Mouse (Mus musculus) ES-E14 (cell line): ENCODE results near the gene Rnf217. TPM values are rescaled to one million over a fixed set of nuclear protein-coding genes. Genes with fewer than 3 reads are reported as not detected.

Experiments
- DNase-seq: peaks from one replicate; pipeline ENCODE4 v3.0.0-alpha.2; 2013; ENCODE audit warnings: low read depth, low spot score
- H3K27ac ChIP-seq: 2 replicates; pipeline ENCODE4 v1.5.1; 2012; ENCODE audit warnings: low read depth, mild to moderate bottlenecking, low read length, moderate library complexity, mixed read lengths; ENCODE audit not compliant: poor library complexity, insufficient read depth, severe bottlenecking
- H3K36me3 ChIP-seq: 2 replicates; pipeline ENCODE4 v1.6.1; 2012; ENCODE audit warnings: mild to moderate bottlenecking, low read length, moderate library complexity, mixed read lengths; ENCODE audit not compliant: control insufficient read depth, poor library complexity, insufficient read depth, severe bottlenecking
- H3K4me1 ChIP-seq, 2 experiments: fragments of 150-350 bp in 1 of 2; sonication (generic) in 1 of 2; 2 replicates each; pipeline ENCODE4 v1.6.1; 2012; ENCODE audit warnings: low read length in 2 of 2, mild to moderate bottlenecking in 1 of 2, mixed read lengths in 1 of 2; ENCODE audit not compliant: control insufficient read depth in 2 of 2, insufficient read depth in 2 of 2, poor library complexity in 1 of 2
- H3K4me3 ChIP-seq, 2 experiments: fragments of 150-350 bp in 1 of 2; sonication (generic) in 1 of 2; 2 replicates each; pipeline ENCODE4 v1.5.1; 2012; ENCODE audit warnings: low read length in 2 of 2, low read depth in 1 of 2, mild to moderate bottlenecking in 1 of 2, mixed read lengths in 1 of 2; ENCODE audit not compliant: insufficient read depth in 1 of 2, poor library complexity in 1 of 2, severe bottlenecking in 1 of 2
- H3K9ac ChIP-seq: 2 replicates; pipeline ENCODE4 v1.6.1; 2012; ENCODE audit warnings: low read depth, mild to moderate bottlenecking, low read length, mixed read lengths; ENCODE audit not compliant: poor library complexity, insufficient read depth, severe bottlenecking
- H3K9me3 ChIP-seq: fragments of 150-350 bp; sonication (generic); 2 replicates; pipeline ENCODE4 v1.6.1; 2012; ENCODE audit warnings: low read depth, mild to moderate bottlenecking, low read length; ENCODE audit not compliant: control insufficient read depth, insufficient read depth
- CHD2 ChIP-seq: IDR thresholded peaks from 2 replicates; pipeline ENCODE4 v1.6.1; 2014; ENCODE audit warnings: mild to moderate bottlenecking, low read depth, low read length, inconsistent platforms
- HCFC1 ChIP-seq: IDR thresholded peaks from 2 replicates; pipeline ENCODE4 v1.6.1; 2012; ENCODE audit warnings: low read length, inconsistent platforms, borderline replicate concordance; ENCODE audit not compliant: insufficient read depth
- MAFK ChIP-seq: IDR thresholded peaks from 2 replicates; pipeline ENCODE4 v1.6.1; 2014; ENCODE audit warnings: mild to moderate bottlenecking, low read depth, low read length, inconsistent platforms; ENCODE audit not compliant: insufficient read depth
- ZC3H11A ChIP-seq: IDR thresholded peaks from 2 replicates; pipeline ENCODE4 v1.6.1; 2012; ENCODE audit warnings: low read depth, mild to moderate bottlenecking, inconsistent platforms, low read length, borderline replicate concordance
- ZNF384 ChIP-seq: IDR thresholded peaks from 2 replicates; pipeline ENCODE4 v1.6.1; 2012; ENCODE audit warnings: low read depth, low read length, inconsistent platforms
- in situ Hi-C, 2 experiments: fragments of 600-800 bp; cut with MboI; formaldehyde crosslinking; loops; one replicate each; pipeline ENCODE4 v1.15.1; 2025; ENCODE audit warnings: low sequenced_read_pairs in 2 of 2, inconsistent platforms in 1 of 2; ENCODE audit not compliant: unreplicated experiment in 2 of 2
- total RNA-seq: library from RNA; depleted of rRNA; stranded (reverse); fragments of 300-350 nt; gene quantifications from 2 replicates; pipeline ENCODE4 v1.2.3, GENCODE M21; 2012

The Rnf217 gene
- total RNA-seq, 1 experiment, result 1.2 TPM

DNA sequence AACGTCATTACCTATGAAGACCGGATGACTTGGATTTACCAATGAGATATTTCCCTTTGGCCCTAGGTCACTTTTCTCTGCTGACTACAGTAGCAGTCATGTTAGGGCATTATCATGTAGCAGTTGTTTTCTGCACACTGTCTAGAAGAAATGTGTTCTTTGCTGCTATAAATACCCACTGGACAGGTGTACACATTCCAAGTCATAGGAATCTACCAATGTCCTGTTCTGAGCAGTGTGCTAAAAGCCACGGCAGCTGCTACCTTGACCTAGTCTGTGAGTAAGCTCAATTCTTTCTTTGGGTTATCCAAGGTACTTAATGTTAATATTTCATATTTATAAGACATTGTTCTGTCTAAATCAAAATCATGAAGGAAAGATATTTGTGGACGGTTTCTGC lies 5.1 kb downstream of the Rnf217 start:
- no peaks in the 10 kb centered on the region for H3K36me3 ChIP-seq
- in situ Hi-C loops, result no loop called here
- H3K4me3 ChIP-seq, result no peak overlapping the region
- TF ChIP-seq ZNF384 (no peak), MAFK (no peak), ZC3H11A (no peak), HCFC1 (no peak), CHD2 (no peak)
- no peak overlapping the region for H3K9ac ChIP-seq
- H3K27ac ChIP-seq, result no peak overlapping the region
- no peaks in the 10 kb centered on the region for H3K4me1 ChIP-seq
- no peaks in the 10 kb centered on the region for H3K9me3 ChIP-seq
- no peak for DNase-seq

- Histone ChIP-seq H3K4me1 (no peaks in the 10 kb centered on the region), H3K27ac (no peak overlapping the region), H3K4me3 (no peak overlapping the region), H3K36me3 (no peaks in the 10 kb centered on the region), H3K9ac (no peak overlapping the region), H3K9me3 (no peaks in the 10 kb centered on the region)
- in situ Hi-C loops, result no loop called here
- DNase-seq, result no peak
- TF ChIP-seq ZNF384 (no peak), CHD2 (no peak), MAFK (no peak), ZC3H11A (no peak), HCFC1 (no peak)
Measured at GRCm38 (mm10) chr10:31600116-31600515, 8.9 kb downstream of the Rnf217 start.

DNA sequence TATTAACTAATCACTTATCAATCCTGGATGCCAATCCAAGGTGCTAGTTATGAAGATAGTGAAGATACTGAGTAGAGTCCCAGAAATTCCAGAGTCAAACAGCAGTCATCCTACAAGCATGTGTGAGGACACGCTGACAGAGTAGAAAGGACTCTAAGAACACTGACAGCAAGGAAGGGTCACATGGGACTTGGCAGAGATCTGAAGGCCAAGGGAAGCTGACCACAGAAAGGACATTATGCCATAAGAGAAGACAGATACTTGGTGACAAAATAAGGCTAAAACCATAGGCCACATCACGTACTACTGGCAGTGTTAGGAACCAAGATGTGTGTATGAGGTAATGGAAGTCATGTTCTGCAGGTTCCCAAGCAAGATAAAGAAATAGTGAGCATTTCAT lies 11.1 kb downstream of the Rnf217 start:
- Histone ChIP-seq H3K9ac (no peak overlapping the region), H3K9me3 (no peaks in the 10 kb centered on the region), H3K4me1 (no peaks in the 10 kb centered on the region), H3K36me3 (no peaks in the 10 kb centered on the region), H3K27ac (no peak overlapping the region), H3K4me3 (no peak overlapping the region)
- TF ChIP-seq CHD2 (no peak), ZC3H11A (no peak), ZNF384 (no peak), MAFK (no peak), HCFC1 (no peak)
- DNase-seq, result no peak
- in situ Hi-C loops, result no loop called here

- H3K9me3 ChIP-seq, result no peaks in the 10 kb centered on the region
- no peak for DNase-seq
- in situ Hi-C loops, result no loop called here
Measured at GRCm38 (mm10) chr10:31596804-31597203, 12.2 kb downstream of the Rnf217 start.

GRCm38 (mm10) chr10:31595326-31595725 lies 13.7 kb downstream of the Rnf217 start:
- no peak for DNase-seq
- in situ Hi-C loops, result no loop called here
- Histone ChIP-seq H3K9me3 (no peaks in the 10 kb centered on the region), H3K36me3 (no peaks in the 10 kb centered on the region), H3K4me1 (no peaks in the 10 kb centered on the region), H3K4me3 (no peak overlapping the region), H3K9ac (no peak overlapping the region), H3K27ac (no peak overlapping the region)
- no peak for TF ChIP-seq HCFC1
- TF ChIP-seq MAFK, result no peak
- no peak for TF ChIP-seq ZC3H11A
- TF ChIP-seq CHD2, result no peak
- no peak for TF ChIP-seq ZNF384

More at GRCm38 (mm10) chr10:31596804-31597203, 12.2 kb downstream of the Rnf217 start:
- Histone ChIP-seq H3K36me3 (no peaks in the 10 kb centered on the region), H3K9ac (no peak overlapping the region), H3K4me1 (no peaks in the 10 kb centered on the region), H3K4me3 (no peak overlapping the region), H3K27ac (no peak overlapping the region)
- TF ChIP-seq CHD2 (no peak), HCFC1 (no peak), ZC3H11A (no peak), ZNF384 (no peak), MAFK (no peak)
